Mouse (Mus musculus) bone marrow macrophage, adult 2 months (primary cell): ENCODE data around the gene Tob1.

ENCODE experiments used
- CTCF ChIP-seq: IDR thresholded peaks from 2 replicates; pipeline ENCODE4 v1.5.1; 2012; ENCODE audit warnings: low read depth, mild to moderate bottlenecking, low read length, moderate library complexity
- POLR2A ChIP-seq: IDR thresholded peaks from 2 replicates; pipeline ENCODE4 v1.6.1; 2012; ENCODE audit warnings: mild to moderate bottlenecking, low read depth, low read length, borderline replicate concordance

DNA sequence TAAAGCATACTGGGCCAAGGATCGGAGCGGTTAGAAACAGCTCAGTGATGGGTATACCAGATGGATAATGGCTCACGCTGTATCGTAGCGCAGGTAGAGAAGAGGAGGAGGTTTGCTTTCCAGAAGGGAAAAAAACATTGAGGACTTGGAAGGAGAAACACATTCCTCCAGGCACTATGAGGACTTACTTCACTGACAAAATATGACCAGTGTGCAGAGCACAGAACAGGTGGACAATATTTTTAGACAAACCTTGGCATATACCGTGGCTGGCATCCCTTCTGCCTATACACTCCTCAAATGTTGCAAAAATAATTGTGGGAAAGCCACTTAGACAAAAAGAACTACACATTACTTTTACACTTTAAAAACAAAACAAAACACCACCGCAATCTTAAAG lies 10.0 kb downstream of the Tob1 start:
- no peak for TF ChIP-seq POLR2A
- TF ChIP-seq CTCF, result no peak
